Mouse (Mus musculus) kidney, adult 11 months (tissue): ENCODE data around the gene Gpc3.
"Not testable (repeated sequence)": the region's sequence is repeated elsewhere in the genome, so short reads cannot be mapped to it uniquely, and the experiment has no call there.

Experiments used
- DNase-seq: peaks from one replicate; pipeline ENCODE4 v3.0.0; 2022

The Gpc3 gene

DNA sequence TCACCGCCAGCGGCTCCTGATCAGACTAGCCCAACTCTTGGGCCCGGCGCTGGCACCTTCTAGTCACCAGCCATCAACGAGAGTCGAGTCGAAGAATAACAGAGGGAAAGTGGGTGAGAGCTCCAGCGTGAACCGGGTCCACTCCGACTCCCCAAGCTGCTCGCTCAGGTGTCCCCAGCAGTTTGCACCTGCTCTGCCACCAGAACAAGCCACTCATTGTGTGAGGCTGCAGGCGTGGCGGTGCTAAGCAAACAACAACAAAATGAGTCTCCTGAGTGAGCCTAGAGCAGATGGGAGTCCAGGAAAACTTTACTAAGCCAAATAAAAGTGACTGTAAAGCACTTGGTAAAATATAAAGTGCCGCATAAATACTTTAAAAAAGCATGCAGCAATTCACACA lies 239.5 kb downstream of the Gpc3 start:
- DNase-seq, result no peak

- DNase-seq, result no peak
Observed at GRCm38 (mm10) chrX:52372436-52372835, 241.3 kb downstream of the Gpc3 start.

GRCm38 (mm10) chrX:52369938-52370758 lies 243.6 kb downstream of the Gpc3 start:
- DNase-seq, result no peak

DNA sequence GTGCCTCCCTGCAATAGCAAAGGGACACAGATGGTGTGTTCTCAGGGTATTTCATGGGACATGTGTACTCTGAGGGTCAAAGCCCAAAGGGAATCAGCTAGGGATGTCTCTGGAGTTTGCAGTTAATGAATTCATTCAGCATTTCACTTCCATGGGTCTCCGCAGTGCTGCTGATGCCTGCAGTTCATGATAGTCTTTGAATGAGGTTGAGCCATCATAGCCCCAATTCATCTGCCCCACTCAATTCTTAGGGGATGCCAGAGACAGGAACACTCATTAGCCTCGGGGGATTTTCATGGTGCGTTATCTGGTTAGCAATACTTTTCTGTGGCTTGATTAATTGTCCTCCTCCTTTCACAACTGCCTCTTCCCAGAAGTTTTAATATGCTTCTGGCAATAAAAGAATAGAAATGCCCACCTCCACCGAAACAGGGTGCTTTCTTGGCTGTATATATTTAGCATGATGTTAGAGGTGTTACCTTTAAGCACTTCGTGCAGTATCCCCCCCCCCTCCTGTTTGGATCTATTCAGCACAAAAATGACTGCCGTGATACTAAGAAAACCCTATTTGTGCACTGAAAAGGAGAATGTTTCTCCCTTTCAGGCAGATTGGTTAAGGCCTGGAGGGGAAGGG lies 244.3 kb downstream of the Gpc3 start:
- no peak for DNase-seq

- no peak for DNase-seq
Observed at GRCm38 (mm10) chrX:52366826-52367225, 246.9 kb downstream of the Gpc3 start.

DNA sequence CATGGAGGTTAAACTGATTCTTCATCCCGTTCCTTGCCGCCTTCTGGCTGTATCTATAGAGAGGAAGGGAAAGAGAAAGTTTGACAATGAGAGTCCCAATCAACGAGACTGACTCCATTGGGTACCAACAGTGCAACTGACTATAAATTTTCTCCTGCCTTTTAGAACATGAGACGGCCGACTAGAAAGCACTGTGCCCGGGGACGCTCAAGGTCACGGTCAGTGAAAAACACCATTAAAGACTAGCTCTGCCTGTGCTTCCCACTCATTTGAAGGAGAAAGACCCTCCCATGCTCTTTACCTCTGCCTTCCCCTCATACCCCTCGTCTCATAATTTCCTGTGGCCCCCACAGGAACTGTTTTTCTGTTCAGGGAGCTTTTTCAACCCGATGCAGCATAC lies 248.0 kb downstream of the Gpc3 start:
- DNase-seq, result no peak

DNA sequence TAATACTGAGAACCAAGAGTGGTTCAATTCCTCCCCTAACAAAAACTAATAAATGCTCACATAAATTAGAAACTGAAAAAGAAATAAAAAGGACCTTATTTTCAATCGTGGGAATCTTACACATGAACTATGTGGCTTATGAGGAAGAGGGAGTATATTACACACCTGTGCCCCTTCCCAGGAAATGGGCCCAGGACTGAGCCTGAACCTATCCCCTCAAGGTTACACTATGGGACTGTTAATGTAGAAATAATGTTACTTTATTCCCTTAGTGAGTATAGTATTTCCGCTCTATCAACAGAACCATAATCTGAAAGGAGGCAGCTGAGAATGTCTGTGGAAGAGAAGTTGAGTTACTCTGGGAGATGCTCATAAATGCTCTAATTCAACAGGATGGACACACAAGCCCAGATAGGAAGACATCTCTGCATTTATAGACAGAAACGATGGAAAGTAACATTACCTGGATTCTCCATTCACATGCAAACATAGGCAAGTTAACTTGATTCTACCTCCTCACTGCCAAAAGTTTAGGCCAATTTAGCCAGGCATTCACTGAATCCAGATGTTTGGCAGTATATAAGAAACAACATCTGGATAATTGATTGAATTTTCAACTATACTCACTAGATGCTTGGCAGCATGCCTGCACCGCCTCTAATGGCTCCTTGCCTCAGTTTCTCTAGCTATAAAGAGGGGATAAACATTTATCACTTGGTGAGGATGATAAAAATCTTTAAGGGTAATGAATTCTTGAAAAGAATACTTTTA lies 251.3 kb downstream of the Gpc3 start:
- DNase-seq, result no peak

GRCm38 (mm10) chrX:52352981-52353380 lies 260.8 kb downstream of the Gpc3 start:
- DNase-seq, result peak; percentile 41

DNA sequence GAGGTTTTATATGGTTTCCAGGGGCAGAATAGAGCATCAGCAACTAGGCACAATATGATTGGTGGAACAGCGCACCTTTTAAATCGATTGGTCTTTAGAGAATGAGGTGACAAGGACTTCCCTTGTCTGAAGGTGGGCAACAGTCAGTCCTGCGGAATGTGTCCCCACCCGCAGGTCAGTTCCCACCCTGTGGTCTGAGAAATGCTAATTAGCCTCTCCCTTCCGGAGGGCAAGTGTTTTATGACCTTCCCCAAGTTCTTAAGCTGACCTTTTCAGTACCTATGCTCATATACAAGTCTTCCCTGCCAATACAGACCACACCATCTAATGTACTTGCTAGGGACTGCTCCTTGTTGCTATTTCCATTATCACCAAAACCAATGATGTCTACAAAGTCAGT lies 263.1 kb downstream of the Gpc3 start:
- not testable (repeated sequence) for DNase-seq

- DNase-seq, result no peak
Observed at GRCm38 (mm10) chrX:52348773-52349172, 265.0 kb downstream of the Gpc3 start.

- DNase-seq, result no peak
Observed at GRCm38 (mm10) chrX:52344018-52344417, 269.7 kb downstream of the Gpc3 start.

GRCm38 (mm10) chrX:52340251-52340650 lies 273.5 kb downstream of the Gpc3 start:
- DNase-seq, result no peak

- DNase-seq, result no peak
Observed at GRCm38 (mm10) chrX:52321791-52322190, 292.0 kb downstream of the Gpc3 start.

DNA sequence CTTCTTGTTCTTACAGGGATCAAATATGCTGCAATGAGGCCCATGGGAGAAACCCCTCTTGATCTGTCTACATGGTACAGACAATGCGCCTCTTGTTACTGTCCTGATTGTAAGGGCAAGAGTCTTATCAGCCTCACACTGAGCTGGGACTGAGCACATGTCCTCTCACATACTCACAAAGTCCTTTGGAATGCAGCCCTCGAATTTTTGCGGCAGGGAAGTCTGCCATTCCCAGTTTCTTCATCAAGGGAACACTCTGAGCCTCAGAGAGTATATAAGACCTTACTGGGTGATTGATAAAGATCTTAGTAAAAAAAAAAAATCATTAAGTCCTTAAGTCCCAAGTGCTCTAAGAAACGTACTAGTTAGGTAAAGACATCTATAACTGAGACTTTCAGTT lies 293.1 kb downstream of the Gpc3 start:
- no peak for DNase-seq

DNA sequence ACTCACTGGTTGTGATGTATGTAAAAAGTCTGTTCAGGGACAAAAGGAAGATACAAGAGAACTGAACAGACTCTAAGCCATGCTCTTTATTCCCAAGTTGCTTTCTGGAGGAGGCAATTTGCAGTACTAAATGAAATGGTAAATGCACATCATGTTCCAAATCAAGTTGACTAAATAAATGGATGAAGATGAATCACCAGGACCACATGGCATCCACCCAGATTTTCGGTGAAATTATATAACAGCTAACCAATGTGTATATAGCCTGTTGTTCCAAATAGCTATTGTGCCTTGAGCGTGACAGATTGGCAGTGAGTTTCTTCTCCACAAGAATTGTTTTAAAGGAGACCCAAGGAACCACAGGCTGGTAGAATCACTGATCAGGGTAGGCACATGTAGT lies 302.8 kb downstream of the Gpc3 start:
- DNase-seq, result no peak

- no peak for DNase-seq
Observed at GRCm38 (mm10) chrX:52305226-52305625, 308.5 kb downstream of the Gpc3 start.

- DNase-seq, result no peak
Observed at GRCm38 (mm10) chrX:52288792-52289191, 325.0 kb downstream of the Gpc3 start.

DNA sequence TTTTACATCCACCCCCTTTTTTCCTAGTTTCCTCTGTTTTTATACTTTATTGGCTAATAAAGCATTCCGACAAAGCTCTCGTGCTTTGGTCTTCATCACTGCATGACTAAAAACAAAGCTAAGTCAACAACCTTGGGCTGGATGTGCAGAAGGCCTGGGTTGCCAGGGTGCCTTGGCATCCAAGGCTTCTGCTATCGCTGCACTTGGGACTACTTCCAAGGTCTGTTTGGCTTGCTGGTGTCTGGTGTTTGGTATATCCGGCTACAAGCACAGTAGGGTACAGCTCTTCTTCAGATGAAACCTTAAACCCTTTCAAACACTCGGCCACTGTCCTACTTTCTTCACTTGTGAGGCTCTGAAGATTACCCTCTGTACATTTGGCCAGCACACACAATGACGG lies 325.8 kb downstream of the Gpc3 start:
- no peak for DNase-seq

DNA sequence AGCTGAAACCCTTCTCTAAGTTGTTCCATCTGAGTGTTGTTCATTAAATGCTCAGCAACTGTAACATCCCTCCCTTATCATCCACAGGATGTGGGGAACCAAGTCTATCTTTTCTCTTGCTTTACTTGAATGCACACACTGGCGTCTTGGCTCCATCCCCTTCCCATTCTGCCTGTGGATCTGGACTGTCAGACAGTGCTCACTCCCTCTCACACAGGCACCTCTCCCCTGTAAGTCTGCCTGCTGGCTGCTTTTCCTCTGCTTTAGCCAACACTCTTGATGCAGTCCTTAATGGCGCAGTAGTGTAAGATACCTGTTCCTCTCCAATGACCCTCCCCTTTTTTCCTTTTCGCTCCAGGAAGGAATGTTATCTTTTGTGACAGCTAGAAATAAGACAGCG lies 331.7 kb downstream of the Gpc3 start:
- DNase-seq, result no peak

GRCm38 (mm10) chrX:52281103-52281900 lies 332.4 kb downstream of the Gpc3 start:
- no peak for DNase-seq

DNA sequence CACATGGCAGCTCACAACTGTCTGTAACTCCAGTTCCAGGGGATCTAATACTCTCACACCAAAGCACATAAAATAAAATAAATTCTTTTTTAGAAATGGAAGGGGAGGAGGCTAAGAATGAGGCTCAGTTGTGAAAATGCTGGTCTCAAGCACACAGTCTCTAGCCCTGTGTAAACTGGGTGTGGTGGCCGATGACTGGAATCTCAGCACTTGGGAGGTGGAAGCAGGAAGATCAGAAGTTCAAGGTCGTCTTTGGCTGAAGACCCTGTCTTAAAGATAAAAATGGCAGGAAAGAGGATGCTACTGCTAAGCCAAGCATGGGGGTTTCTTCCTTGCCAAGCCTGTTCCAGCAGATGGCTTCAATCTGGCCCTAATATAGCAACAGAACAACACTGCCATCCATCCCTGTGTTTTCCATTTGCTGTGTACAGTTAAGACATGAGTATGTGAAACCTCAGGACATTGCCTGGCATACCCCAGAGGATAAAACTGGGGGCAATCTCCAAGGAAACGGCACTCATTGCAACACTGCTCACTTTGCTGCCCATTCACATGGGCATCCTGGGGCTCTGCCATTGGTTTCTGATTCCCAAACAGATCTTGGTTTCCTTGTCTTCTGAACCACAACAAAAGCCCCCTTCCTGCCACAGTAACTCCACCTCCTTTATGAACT lies 334.9 kb downstream of the Gpc3 start:
- DNase-seq, result no peak

DNA sequence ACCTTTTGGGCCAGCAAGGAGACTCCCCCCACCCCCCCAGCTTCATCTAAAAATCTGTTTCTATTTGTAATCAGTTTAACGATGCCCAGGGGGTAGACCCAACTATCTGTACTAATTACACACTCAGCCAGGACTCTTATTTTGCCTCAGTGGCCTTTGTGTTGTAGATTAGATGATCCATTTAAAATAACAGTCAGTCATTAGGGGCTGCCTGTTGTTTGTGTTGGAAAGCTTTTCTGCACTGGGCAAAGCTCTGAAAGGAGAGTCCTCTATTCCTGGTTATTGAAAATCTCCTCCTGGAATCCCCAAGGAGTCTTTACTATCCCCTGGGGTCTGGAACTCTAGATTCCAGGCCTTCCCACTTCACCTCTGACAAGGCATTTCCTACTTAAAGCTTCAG lies 336.2 kb downstream of the Gpc3 start:
- DNase-seq, result no peak
